Mouse (Mus musculus): Measurements from ENCODE around the gene Rcc1. TPM values are rescaled to one million over a fixed set of nuclear protein-coding genes. Genes with fewer than 3 reads are reported as not detected.
"Not testable (repeated sequence)": the region's sequence is repeated elsewhere in the genome, so short reads cannot be mapped to it uniquely, and the experiment has no call there.

The Rcc1 gene
- polyA plus RNA-seq, 1 experiment = 11.5 TPM

- no peak overlapping the region for H3K27ac ChIP-seq (ENCODE audit: insufficient read depth, low read length)
- no peak overlapping the region for H3K4me3 ChIP-seq (ENCODE audit: extremely low read depth, insufficient read depth, insufficient read length)
- DNase-seq (ENCODE audit: low read depth in 1 of 2, low spot score in 2 of 2) = no peak
- H3K36me3 ChIP-seq (ENCODE audit: control insufficient read depth, insufficient read depth, low read length) = peaks cover 5% of the 10 kb centered on the region
- no peak for TF ChIP-seq POLR2A (IDR thresholded peaks at IDR 0.05; ENCODE audit: low read depth, low read length)
- TF ChIP-seq CTCF (IDR thresholded peaks at IDR 0.05; ENCODE audit: extremely low read depth, insufficient read depth, insufficient read length, insufficient replicate concordance) = no peak
- H3K27me3 ChIP-seq (ENCODE audit: control insufficient read depth, insufficient read depth, low read length) = no peaks in the 10 kb centered on the region
- 57% methylated on average over 8 of the region's 8 CpGs for WGBS
- peaks cover 2% of the 10 kb centered on the region; the same call in 1 of the 2 replicates for H3K4me1 ChIP-seq (ENCODE audit: control insufficient read depth, insufficient read depth, insufficient read length)
Observed at GRCm38 (mm10) chr4:132305276-132305675, 48.1 kb downstream of the Rcc1 start.

- not testable (repeated sequence) for DNase-seq (ENCODE audit: low read depth in 1 of 2, low spot score in 2 of 2); H3K27ac ChIP-seq (ENCODE audit: insufficient read depth, low read length); H3K36me3 ChIP-seq (ENCODE audit: control insufficient read depth, insufficient read depth, low read length); H3K27me3 ChIP-seq (ENCODE audit: control insufficient read depth, insufficient read depth, low read length); H3K4me1 ChIP-seq (ENCODE audit: control insufficient read depth, insufficient read depth, insufficient read length)
- peak overlapping the region; percentile 50 for H3K4me3 ChIP-seq (ENCODE audit: extremely low read depth, insufficient read depth, insufficient read length)
- 60% methylated on average over 6 of the region's 6 CpGs for WGBS
Observed at GRCm38 (mm10) chr4:132303484-132303883, 49.9 kb downstream of the Rcc1 start.

DNA sequence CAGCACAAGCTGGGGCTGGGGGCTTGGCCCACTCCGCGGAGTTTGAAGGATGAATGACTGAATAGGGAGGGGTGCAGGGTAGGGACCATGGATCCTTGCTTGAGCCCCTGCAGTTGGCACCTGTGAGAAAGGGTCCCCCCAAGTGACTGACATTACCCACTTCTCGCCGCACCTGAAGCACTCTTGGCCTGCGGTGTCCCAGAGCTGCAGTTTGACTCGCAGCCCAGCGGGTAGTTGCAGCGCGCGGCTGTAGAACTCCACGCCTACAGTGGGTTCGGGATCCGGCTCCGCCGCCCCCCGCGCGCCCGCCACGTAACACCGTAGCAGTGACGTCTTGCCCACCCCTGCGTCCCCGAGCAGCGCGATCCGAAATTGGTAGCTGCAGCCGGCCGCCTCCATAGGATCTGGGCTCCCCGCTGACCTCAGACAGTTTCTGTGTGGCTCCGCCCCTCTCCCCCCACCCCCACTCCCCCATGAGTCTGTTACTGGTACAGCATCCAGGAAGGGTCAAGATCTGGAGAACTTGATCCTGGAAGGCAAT, 50.4 kb downstream of the Rcc1 start, which contains the start of gene Rab42:
Rab42 (minus strand) TSS at position 447 of the 541 bp plus-strand sequence.
- no peaks in the 10 kb centered on the region for H3K4me1 ChIP-seq (ENCODE audit: control insufficient read depth, insufficient read depth, insufficient read length)
- TF ChIP-seq POLR2A (IDR thresholded peaks at IDR 0.05; ENCODE audit: low read depth, low read length) (no peak), CTCF (IDR thresholded peaks at IDR 0.05; ENCODE audit: extremely low read depth, insufficient read depth, insufficient read length, insufficient replicate concordance) (no peak; the same call in 1 of the 2 replicates)
- H3K36me3 ChIP-seq (ENCODE audit: control insufficient read depth, insufficient read depth, low read length) = no peaks in the 10 kb centered on the region
- WGBS = 1% methylated on average over 29 of the region's 31 CpGs
- H3K27me3 ChIP-seq (ENCODE audit: control insufficient read depth, insufficient read depth, low read length) = no peaks in the 10 kb centered on the region
- DNase-seq (ENCODE audit: low read depth in 1 of 2, low spot score in 2 of 2) = peak in 1 of 2 experiments; percentile 15
- peak within 1 kb of the TSS; percentile 8; the same call in 1 of the 2 replicates for H3K27ac ChIP-seq (ENCODE audit: insufficient read depth, low read length)
- H3K4me3 ChIP-seq (ENCODE audit: extremely low read depth, insufficient read depth, insufficient read length) = peak within 1 kb of the TSS; percentile 50

DNA sequence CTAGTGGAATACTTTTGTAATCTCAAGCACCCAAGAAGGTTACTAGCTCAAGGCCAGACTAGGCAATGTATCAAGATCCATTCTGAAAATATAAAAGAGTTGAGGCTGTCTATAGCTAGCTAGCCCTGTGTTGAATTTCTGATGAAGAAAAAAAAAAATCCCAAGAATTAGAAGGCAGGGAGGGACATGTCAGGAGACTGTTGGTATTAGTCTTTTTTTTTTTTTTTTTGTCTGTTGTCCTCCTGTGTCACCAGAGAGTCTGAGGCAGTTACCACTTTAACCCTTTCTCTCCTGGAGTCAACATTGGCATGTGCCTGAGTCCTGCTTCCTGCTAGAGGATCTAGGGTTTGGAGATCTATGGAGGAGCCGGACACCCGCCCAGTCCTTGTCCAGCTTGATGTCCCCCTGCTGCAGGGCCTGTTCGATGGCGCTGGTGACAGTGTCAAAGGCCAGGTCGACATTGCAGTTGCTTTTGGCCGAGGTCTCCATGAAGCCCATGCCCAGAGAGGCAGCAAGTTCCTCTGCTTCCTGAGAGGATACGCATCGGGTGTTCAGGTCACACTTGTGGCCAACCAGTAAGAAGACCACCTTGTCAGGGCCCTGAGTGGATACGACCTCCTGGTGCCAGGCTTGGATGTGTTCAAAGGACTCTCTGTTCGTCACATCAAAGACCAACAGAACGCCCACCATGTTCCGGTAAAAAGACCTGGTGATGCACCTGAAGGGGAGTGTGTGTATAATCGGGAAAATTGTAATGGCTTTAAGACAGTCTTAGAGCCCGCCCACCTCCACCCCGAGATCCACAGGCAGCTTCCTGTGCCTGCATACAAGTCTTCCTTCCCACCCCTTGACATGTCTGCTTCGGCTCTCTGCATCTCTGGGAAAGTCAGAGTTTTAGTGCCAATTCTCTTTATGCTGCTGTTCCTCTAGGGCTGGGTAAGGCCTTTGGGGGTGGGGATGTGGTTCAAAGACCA, 51.2 kb downstream of the Rcc1 start:
- peak overlapping the region; percentile 8; the same call in 1 of the 2 replicates for H3K27ac ChIP-seq (ENCODE audit: insufficient read depth, low read length)
- 66% methylated on average over 16 of the region's 16 CpGs for WGBS
- peak overlapping the region; percentile 50; the same call in 1 of the 2 replicates for H3K4me3 ChIP-seq (ENCODE audit: extremely low read depth, insufficient read depth, insufficient read length)
- no peaks in the 10 kb centered on the region for H3K27me3 ChIP-seq (ENCODE audit: control insufficient read depth, insufficient read depth, low read length)
- no peaks in the 10 kb centered on the region for H3K36me3 ChIP-seq (ENCODE audit: control insufficient read depth, insufficient read depth, low read length)
- no peaks in the 10 kb centered on the region for H3K4me1 ChIP-seq (ENCODE audit: control insufficient read depth, insufficient read depth, insufficient read length)
- DNase-seq (ENCODE audit: low read depth in 1 of 2, low spot score in 2 of 2) = no peak
- TF ChIP-seq POLR2A (IDR thresholded peaks at IDR 0.05; ENCODE audit: low read depth, low read length) = no peak
- TF ChIP-seq CTCF (IDR thresholded peaks at IDR 0.05; ENCODE audit: extremely low read depth, insufficient read depth, insufficient read length, insufficient replicate concordance) = no peak

DNA sequence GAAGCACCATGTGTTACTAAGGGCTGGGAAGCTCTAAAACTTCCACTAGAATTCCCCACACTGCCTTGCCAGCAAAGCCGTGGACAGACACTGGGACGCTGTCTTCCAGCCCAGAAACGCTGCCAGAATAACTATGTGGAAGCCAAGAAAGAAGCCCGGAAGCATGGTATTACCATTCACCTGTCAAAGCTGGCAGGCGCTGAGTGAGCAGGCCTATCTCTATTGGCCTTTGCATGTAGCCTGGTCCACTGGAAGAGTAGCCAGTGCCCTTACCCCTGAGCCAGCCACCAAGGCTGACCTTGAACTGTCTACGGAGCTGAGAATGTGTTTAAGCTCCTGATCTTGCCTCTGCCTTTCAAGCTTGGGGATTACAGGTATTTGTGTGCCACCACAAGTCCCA, 51.9 kb downstream of the Rcc1 start:
- H3K4me3 ChIP-seq (ENCODE audit: extremely low read depth, insufficient read depth, insufficient read length) = no peak overlapping the region
- H3K36me3 ChIP-seq (ENCODE audit: control insufficient read depth, insufficient read depth, low read length) = no peaks in the 10 kb centered on the region
- no peaks in the 10 kb centered on the region for H3K27me3 ChIP-seq (ENCODE audit: control insufficient read depth, insufficient read depth, low read length)
- TF ChIP-seq CTCF (IDR thresholded peaks at IDR 0.05; ENCODE audit: extremely low read depth, insufficient read depth, insufficient read length, insufficient replicate concordance) = no peak
- no peak for TF ChIP-seq POLR2A (IDR thresholded peaks at IDR 0.05; ENCODE audit: low read depth, low read length)
- WGBS = 91% methylated on average over 6 of the region's 6 CpGs
- no peak overlapping the region for H3K27ac ChIP-seq (ENCODE audit: insufficient read depth, low read length)
- DNase-seq (ENCODE audit: low read depth in 1 of 2, low spot score in 2 of 2) = no peak
- H3K4me1 ChIP-seq (ENCODE audit: control insufficient read depth, insufficient read depth, insufficient read length) = no peaks in the 10 kb centered on the region

GRCm38 (mm10) chr4:132299849-132300248, 53.6 kb downstream of the Rcc1 start:
- no peaks in the 10 kb centered on the region for H3K36me3 ChIP-seq (ENCODE audit: control insufficient read depth, insufficient read depth, low read length)
- TF ChIP-seq POLR2A (IDR thresholded peaks at IDR 0.05; ENCODE audit: low read depth, low read length) (no peak), CTCF (IDR thresholded peaks at IDR 0.05; ENCODE audit: extremely low read depth, insufficient read depth, insufficient read length, insufficient replicate concordance) (no peak)
- H3K4me1 ChIP-seq (ENCODE audit: control insufficient read depth, insufficient read depth, insufficient read length) = no peaks in the 10 kb centered on the region
- 97% methylated on average over 1 of the region's 1 CpGs for WGBS
- H3K4me3 ChIP-seq (ENCODE audit: extremely low read depth, insufficient read depth, insufficient read length) = no peak overlapping the region
- no peak overlapping the region for H3K27ac ChIP-seq (ENCODE audit: insufficient read depth, low read length)
- DNase-seq (ENCODE audit: low read depth in 1 of 2, low spot score in 2 of 2) = no peak
- no peaks in the 10 kb centered on the region for H3K27me3 ChIP-seq (ENCODE audit: control insufficient read depth, insufficient read depth, low read length)

All from spleen, adult 2 months (tissue).